Mouse (Mus musculus): ENCODE data around the gene Csrnp2.
"Not testable (repeated sequence)": the region's sequence is repeated elsewhere in the genome, so short reads cannot be mapped to it uniquely, and the experiment has no call there.

DNA sequence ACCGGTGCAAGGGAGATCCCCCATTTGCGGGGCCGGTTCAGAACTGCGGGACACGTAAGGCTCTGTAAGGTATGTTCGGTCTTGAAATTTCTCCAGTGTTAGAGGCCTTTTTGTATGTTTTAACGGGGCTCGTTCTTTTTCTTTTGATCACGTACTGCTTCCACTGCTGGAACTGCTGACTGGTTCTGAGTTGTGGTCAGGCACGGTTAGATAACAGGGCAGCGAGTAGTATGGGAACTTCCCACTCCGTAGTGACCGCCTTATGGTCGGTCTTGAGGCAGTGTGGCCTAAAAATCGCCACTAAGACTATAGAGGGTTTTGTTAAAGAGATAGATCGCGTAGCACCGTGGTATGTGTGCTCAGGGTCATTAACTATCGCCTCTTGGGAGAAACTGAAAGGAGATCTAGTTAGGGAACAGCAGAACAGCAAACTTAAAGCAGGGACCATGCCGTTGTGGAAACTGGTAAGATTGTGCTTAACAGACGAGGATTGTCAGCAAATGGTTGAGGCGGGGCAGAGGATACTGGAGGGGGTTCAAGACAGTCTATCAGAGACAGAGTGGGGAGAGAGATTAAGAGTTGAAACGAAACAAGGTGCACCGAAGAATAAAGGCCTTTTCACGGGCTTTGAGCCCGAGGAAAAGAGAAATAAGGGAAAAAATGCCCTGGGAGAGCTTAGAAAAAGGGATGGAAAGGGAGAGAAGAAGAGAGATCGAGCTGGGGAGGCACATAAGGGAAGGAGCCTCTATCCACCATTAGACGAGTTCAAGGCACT, 47.8 kb upstream of the Csrnp2 start:
- TF ChIP-seq CTCF, POLR2A (IDR thresholded peaks at IDR 0.05; ENCODE audit: extremely low read depth, insufficient read depth, low read length): not testable (repeated sequence)

Data from cortical plate, adult 2 months (tissue).